Mouse (Mus musculus): Measurements from ENCODE around the gene Gm45337. TPM values are rescaled to one million over a fixed set of nuclear protein-coding genes. Genes with fewer than 3 reads are reported as not detected.
A peak's percentile ranks its signal among the peaks of the same experiment; 100 is the strongest.
"Not testable (repeated sequence)": the region's sequence is repeated elsewhere in the genome, so short reads cannot be mapped to it uniquely, and the experiment has no call there.

Gm45337 gene
- polyA plus RNA-seq, 1 experiment from 2014 or later: not detected

DNA sequence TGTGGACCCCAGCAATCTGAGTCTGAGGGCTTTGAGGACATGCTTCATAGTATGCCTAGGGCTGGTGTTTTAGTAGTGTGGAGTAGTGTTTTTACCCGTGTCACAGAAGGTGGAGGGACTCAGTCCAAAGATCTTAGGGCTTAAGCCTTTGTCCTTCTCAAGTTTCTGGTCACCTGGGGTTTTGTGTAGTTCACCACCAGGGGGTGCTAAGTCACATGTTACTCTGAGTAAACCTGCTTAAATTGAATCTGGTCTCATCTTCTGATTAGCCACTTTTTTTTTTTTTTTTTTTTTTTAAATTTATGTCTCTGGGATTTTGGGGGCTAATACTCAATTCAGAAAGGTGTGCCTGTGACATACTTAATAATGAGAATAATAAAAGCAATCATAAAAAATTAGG lies 1.6 kb upstream of the Gm45337 start:
- no peaks in the 10 kb centered on the region for H3K4me1 ChIP-seq
- ATAC-seq (replicated peaks; ENCODE audit: low FRiP score): no peak
- 5% methylated on average over 1 of the region's 1 CpGs for WGBS
- no peaks in the 10 kb centered on the region for H3K36me3 ChIP-seq
- no peak overlapping the region for H3K27ac ChIP-seq
- no peak overlapping the region for H3K4me2 ChIP-seq
- H3K27me3 ChIP-seq: peaks cover 10% of the 10 kb centered on the region
- no peak overlapping the region for H3K9ac ChIP-seq
- no peak overlapping the region for H3K4me3 ChIP-seq (replicated peaks)
- no peaks in the 10 kb centered on the region for H3K9me3 ChIP-seq (replicated peaks)

- 39% methylated on average over 4 of the region's 4 CpGs for WGBS
- H3K4me2 ChIP-seq: no peak overlapping the region
- H3K36me3 ChIP-seq: no peaks in the 10 kb centered on the region
- H3K27ac ChIP-seq: no peak overlapping the region
- ATAC-seq (replicated peaks; ENCODE audit: low FRiP score): no peak
- no peak overlapping the region for H3K9ac ChIP-seq
- no peaks in the 10 kb centered on the region for H3K9me3 ChIP-seq (replicated peaks)
- no peaks in the 10 kb centered on the region for H3K4me1 ChIP-seq
- H3K27me3 ChIP-seq: peaks cover 10% of the 10 kb centered on the region
- H3K4me3 ChIP-seq (replicated peaks): no peak overlapping the region
These were observed 1.1 kb upstream of the Gm45337 start for GRCm38 (mm10) chr7:142145413-142145940.

DNA sequence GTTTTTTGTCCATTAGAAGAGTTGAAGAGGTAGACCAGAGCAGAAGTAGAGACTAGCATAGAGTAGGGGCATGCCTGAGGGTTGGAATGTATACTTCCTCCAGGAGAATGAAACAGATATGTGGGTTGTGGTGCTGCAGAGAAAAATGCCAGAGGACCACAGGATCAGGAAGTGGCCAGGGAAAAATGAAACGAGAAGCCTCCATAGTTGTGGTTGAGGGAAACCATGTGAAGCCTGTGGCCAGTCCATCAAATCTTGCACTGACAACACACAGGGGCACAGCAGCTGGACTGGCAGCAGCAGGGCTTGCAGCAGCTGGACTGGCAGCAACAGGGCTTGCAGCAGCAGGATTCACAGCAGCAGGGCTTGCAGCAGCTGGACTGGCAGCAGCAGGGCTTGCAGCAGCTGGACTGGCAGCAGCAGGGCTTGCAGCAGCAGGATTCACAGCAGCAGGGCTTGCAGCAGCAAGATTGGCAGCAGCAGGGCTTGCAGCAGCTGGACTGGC lies 849 bp downstream of the Gm45337 start:
- H3K9ac ChIP-seq; H3K27ac ChIP-seq; H3K4me2 ChIP-seq; H3K4me3 ChIP-seq (replicated peaks); H3K36me3 ChIP-seq; H3K9me3 ChIP-seq (replicated peaks); H3K4me1 ChIP-seq; H3K27me3 ChIP-seq; ATAC-seq (replicated peaks; ENCODE audit: low FRiP score): not testable (repeated sequence)
- WGBS: 43% methylated on average over 1 of the region's 1 CpGs

DNA sequence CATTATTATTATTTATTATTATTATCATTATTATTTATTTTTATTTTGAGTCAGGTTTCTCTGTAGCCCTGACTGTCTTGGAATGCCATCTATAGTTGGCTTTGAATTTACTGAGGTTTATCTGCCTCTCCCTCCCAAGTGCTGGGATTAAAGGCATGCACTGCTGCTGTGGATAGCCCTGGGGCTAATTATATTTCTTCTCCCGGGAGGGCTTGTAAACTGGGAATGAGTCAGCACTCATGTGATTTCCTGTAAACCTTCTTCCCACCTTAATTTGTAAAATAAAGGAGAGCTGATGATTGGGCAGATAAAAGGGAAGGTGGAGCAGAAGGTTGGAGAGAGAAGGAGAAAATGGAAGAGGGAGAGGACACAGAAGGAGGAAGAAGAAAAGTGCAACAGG lies 3.7 kb downstream of the Gm45337 start:
- H3K9ac ChIP-seq: no peak overlapping the region
- no peaks in the 10 kb centered on the region for H3K9me3 ChIP-seq (replicated peaks)
- H3K36me3 ChIP-seq: no peaks in the 10 kb centered on the region
- no peak overlapping the region for H3K27ac ChIP-seq
- H3K27me3 ChIP-seq: peaks cover 7% of the 10 kb centered on the region
- H3K4me3 ChIP-seq (replicated peaks): no peak overlapping the region
- no peak overlapping the region for H3K4me2 ChIP-seq
- WGBS: 2% methylated on average over 1 of the region's 1 CpGs
- no peaks in the 10 kb centered on the region for H3K4me1 ChIP-seq
- ATAC-seq (replicated peaks; ENCODE audit: low FRiP score): no peak

GRCm38 (mm10) chr7:142135934-142136333 lies 8.5 kb downstream of the Gm45337 start, which contains the start of gene Gm39115:
Gene Gm39115, minus strand, starts transcription at chr7:142136034.
- H3K27me3 ChIP-seq; H3K4me2 ChIP-seq; ATAC-seq (replicated peaks; ENCODE audit: low FRiP score); H3K27ac ChIP-seq; H3K9me3 ChIP-seq (replicated peaks); H3K4me1 ChIP-seq; H3K4me3 ChIP-seq (replicated peaks); H3K9ac ChIP-seq; H3K36me3 ChIP-seq: not testable (repeated sequence)
- 44% methylated on average over 2 of the region's 2 CpGs for WGBS

DNA sequence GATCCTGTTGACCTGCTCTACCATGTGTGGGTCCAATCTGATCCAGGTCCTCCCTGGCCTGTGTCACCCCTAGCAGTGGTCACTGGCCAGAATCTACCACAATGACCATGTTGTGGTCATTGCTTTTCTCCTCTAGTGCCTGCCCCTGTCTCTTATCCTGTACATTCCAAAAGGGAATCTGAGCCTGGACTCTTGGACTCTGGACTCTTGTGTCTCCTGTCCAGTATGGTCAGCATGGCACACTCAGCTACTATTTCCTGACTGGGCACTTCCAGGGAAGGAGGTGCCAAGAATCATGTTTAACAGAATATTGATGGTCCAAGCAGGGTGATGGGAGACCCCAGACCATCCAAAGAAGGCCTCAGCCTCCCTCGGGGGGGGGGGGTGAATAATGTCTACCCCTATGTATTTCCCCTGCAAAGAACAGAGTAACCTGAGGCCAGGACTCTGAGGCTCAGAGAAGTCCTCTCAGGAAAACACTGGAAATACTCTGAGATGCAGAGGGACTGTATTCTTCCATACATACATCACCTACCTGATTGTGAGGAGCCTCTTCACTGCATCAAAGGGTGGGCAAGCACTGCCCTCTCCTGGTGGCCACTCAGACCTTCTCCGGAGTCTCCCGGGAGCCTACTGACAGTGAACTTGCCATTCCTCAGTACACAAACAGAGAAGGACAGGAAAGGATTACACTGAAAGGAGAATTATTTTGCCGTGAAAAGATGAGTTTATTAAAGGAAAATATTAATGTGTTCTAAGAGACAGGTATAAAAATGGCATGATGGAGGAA lies 10.0 kb downstream of the Gm45337 start:
- 49% methylated on average over 4 of the region's 4 CpGs for WGBS
- no peak for ATAC-seq (replicated peaks; ENCODE audit: low FRiP score)
- no peak overlapping the region for H3K4me2 ChIP-seq

GRCm38 (mm10) chr7:142128843-142129242 lies 15.6 kb downstream of the Gm45337 start:
- 65% methylated on average over 4 of the region's 4 CpGs for WGBS
- Histone ChIP-seq H3K36me3 (no peaks in the 10 kb centered on the region), H3K4me3 (replicated peaks) (no peak overlapping the region), H3K27ac (no peak overlapping the region), H3K27me3 (no peaks in the 10 kb centered on the region), H3K4me2 (no peak overlapping the region), H3K9me3 (replicated peaks) (no peaks in the 10 kb centered on the region), H3K9ac (no peak overlapping the region), H3K4me1 (no peaks in the 10 kb centered on the region)
- ATAC-seq (replicated peaks; ENCODE audit: low FRiP score): no peak

More for the DNA sequence above, 10.0 kb downstream of the Gm45337 start:
- H3K27ac ChIP-seq: no peak overlapping the region
- no peaks in the 10 kb centered on the region for H3K4me1 ChIP-seq
- H3K27me3 ChIP-seq: no peaks in the 10 kb centered on the region
- no peak overlapping the region for H3K9ac ChIP-seq
- no peaks in the 10 kb centered on the region for H3K9me3 ChIP-seq (replicated peaks)
- H3K36me3 ChIP-seq: no peaks in the 10 kb centered on the region
- no peak overlapping the region for H3K4me3 ChIP-seq (replicated peaks)

DNA sequence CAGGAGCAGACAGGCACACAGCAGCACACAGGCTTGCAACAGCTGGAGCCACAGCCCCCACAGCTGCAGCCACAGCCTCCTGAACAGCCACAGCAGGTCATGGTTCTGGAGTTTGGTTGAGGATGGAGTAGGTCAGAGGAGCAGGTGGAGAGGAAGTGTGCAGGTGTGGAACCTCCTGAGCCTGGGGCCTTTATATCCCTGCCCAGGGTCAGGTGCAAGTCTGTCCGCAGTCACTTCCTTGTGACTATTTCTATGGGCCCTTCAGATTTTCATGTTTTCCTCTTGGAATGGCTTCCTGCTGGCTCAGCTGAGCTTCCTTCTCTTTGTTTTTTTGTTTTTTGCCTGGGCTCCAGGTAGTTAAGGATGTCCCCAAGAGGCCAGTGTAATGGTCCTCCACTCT lies 23.8 kb downstream of the Gm45337 start, which contains the start of gene Gm45618:
Gene Gm45618, minus strand, starts transcription at position 101 of the 400 bp plus-strand sequence.
- H3K4me3 ChIP-seq (replicated peaks): not testable (repeated sequence)

GRCm38 (mm10) chr7:142119632-142120031 lies 24.8 kb downstream of the Gm45337 start:
- ATAC-seq (replicated peaks; ENCODE audit: low FRiP score): no peak
- Histone ChIP-seq H3K4me3 (replicated peaks) (no peak overlapping the region), H3K9ac (no peak overlapping the region), H3K36me3 (no peaks in the 10 kb centered on the region), H3K27ac (no peak overlapping the region), H3K9me3 (replicated peaks) (no peaks in the 10 kb centered on the region), H3K27me3 (no peaks in the 10 kb centered on the region), H3K4me1 (no peaks in the 10 kb centered on the region), H3K4me2 (no peak overlapping the region)
- WGBS: 19% methylated on average over 5 of the region's 5 CpGs

More for the DNA sequence above, 23.8 kb downstream of the Gm45337 start, which contains the start of gene Gm45618:
- H3K27me3 ChIP-seq; ATAC-seq (replicated peaks; ENCODE audit: low FRiP score); H3K36me3 ChIP-seq; H3K9ac ChIP-seq; H3K4me1 ChIP-seq; H3K4me2 ChIP-seq; H3K27ac ChIP-seq; H3K9me3 ChIP-seq (replicated peaks): not testable (repeated sequence)
- WGBS: 100% methylated on average over 1 of the region's 1 CpGs

DNA sequence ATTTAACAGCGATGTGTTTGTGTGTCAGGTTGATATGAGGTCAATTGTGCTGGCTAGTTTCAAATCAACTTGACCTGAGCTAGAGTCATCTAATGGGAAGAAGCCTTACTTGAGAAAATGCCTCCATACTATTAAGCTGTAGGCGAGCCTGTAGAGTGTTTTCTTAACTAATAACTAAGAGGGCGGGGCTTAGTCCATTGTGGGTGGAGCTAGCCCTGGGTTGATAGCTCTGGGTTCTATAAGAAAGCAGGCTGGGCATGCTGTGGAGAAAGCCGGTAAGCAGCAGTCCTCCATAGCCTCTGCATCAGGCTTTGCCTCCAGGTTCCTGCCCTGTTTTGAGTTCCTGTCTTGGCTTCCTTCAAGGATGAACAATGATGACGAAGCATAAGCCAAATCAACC lies 39.7 kb downstream of the Gm45337 start:
- H3K36me3 ChIP-seq: no peaks in the 10 kb centered on the region
- no peak overlapping the region for H3K4me2 ChIP-seq
- H3K4me1 ChIP-seq: no peaks in the 10 kb centered on the region
- WGBS: 54% methylated on average over 5 of the region's 5 CpGs
- H3K9me3 ChIP-seq (replicated peaks): no peaks in the 10 kb centered on the region
- ATAC-seq (replicated peaks; ENCODE audit: low FRiP score): no peak
- no peak overlapping the region for H3K4me3 ChIP-seq (replicated peaks)
- no peak overlapping the region for H3K27ac ChIP-seq
- no peak overlapping the region for H3K9ac ChIP-seq
- H3K27me3 ChIP-seq: peaks cover 19% of the 10 kb centered on the region; the same call in 1 of the 2 replicates

GRCm38 (mm10) chr7:142097776-142098175 lies 46.6 kb downstream of the Gm45337 start:
- Histone ChIP-seq H3K36me3 (no peaks in the 10 kb centered on the region), H3K4me3 (replicated peaks) (no peak overlapping the region), H3K9me3 (replicated peaks) (no peaks in the 10 kb centered on the region), H3K9ac (no peak overlapping the region), H3K4me1 (peaks cover 19% of the 10 kb centered on the region), H3K4me2 (no peak overlapping the region), H3K27ac (no peak overlapping the region), H3K27me3 (peaks cover 84% of the 10 kb centered on the region)
- ATAC-seq (replicated peaks; ENCODE audit: low FRiP score): peak; percentile 53
- WGBS: 8% methylated on average over 9 of the region's 9 CpGs

DNA sequence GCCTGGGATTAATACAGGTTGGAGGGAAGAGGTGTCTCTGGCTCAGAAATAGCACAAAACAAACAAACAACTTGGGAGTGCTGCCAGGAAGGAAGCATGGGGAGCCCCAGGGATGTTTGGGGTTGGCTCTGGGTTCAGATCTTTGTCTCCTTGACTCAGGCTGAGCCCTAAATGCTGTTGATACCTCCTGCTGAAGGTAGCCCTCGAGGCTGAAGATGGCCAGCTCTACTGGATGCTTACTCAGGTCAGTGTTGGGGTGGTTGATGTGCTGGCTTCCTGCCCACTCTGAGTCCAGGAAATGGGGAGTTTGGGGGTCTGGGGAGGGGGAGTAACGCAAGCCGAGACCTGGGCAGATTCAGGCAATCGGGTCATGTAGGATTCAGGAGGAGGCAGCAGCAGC lies 47.7 kb downstream of the Gm45337 start:
- Histone ChIP-seq H3K27me3 (peaks cover 94% of the 10 kb centered on the region), H3K36me3 (no peaks in the 10 kb centered on the region), H3K9me3 (replicated peaks) (no peaks in the 10 kb centered on the region), H3K4me1 (peaks cover 19% of the 10 kb centered on the region), H3K4me3 (replicated peaks) (no peak overlapping the region), H3K4me2 (no peak overlapping the region), H3K27ac (no peak overlapping the region), H3K9ac (no peak overlapping the region)
- 59% methylated on average over 4 of the region's 4 CpGs for WGBS
- no peak for ATAC-seq (replicated peaks; ENCODE audit: low FRiP score)
